Mouse (Mus musculus): Measurements from ENCODE around the gene Dffb.

The Dffb gene

GRCm38 (mm10) chr4:153966651-153967050, 8.3 kb downstream of the Dffb start:
- no peak for DNase-seq (ENCODE audit: low read depth, low spot score)

GRCm38 (mm10) chr4:153962631-153963030, 12.3 kb downstream of the Dffb start:
- no peak for DNase-seq (ENCODE audit: low read depth, low spot score)

GRCm38 (mm10) chr4:153957444-153958250, 17.3 kb downstream of the Dffb start:
- peak; percentile 79 for DNase-seq (ENCODE audit: low read depth, low spot score)

- DNase-seq (ENCODE audit: low read depth, low spot score) = peak; percentile 98
Observed at GRCm38 (mm10) chr4:153956569-153957405, 18.1 kb downstream of the Dffb start, which contains the start of gene A430005L14Rik. Gene A430005L14Rik (plus strand): TSS chr4:153957237.

- no peak for DNase-seq (ENCODE audit: low read depth, low spot score)
Observed at GRCm38 (mm10) chr4:153955651-153956050, 19.3 kb downstream of the Dffb start.

- DNase-seq (ENCODE audit: low read depth, low spot score) = no peak
Observed at GRCm38 (mm10) chr4:153951692-153952091, 23.2 kb downstream of the Dffb start.

- DNase-seq (ENCODE audit: low read depth, low spot score) = no peak
Observed at GRCm38 (mm10) chr4:153951150-153951549, 23.8 kb downstream of the Dffb start.

GRCm38 (mm10) chr4:153950372-153950771, 24.6 kb downstream of the Dffb start:
- peak; percentile 16 for DNase-seq (ENCODE audit: low read depth, low spot score)

- no peak for DNase-seq (ENCODE audit: low read depth, low spot score)
Observed at GRCm38 (mm10) chr4:153945741-153946140, 29.2 kb downstream of the Dffb start.

- no peak for DNase-seq (ENCODE audit: low read depth, low spot score)
Observed at GRCm38 (mm10) chr4:153944261-153944660, 30.7 kb downstream of the Dffb start.

GRCm38 (mm10) chr4:153943243-153943642, 31.7 kb downstream of the Dffb start:
- peak; percentile 41 for DNase-seq (ENCODE audit: low read depth, low spot score)

GRCm38 (mm10) chr4:153929921-153930320, 45.0 kb downstream of the Dffb start:
- peak; percentile 6 for DNase-seq (ENCODE audit: low read depth, low spot score)

GRCm38 (mm10) chr4:153929425-153929824, 45.5 kb downstream of the Dffb start:
- no peak for DNase-seq (ENCODE audit: low read depth, low spot score)

- no peak for DNase-seq (ENCODE audit: low read depth, low spot score)
Observed at GRCm38 (mm10) chr4:153928772-153929299, 46.1 kb downstream of the Dffb start.

- DNase-seq (ENCODE audit: low read depth, low spot score) = peak; percentile 28
Observed at GRCm38 (mm10) chr4:153922090-153922489, 52.8 kb downstream of the Dffb start.

GRCm38 (mm10) chr4:153920517-153921233, 54.3 kb downstream of the Dffb start:
- DNase-seq (ENCODE audit: low read depth, low spot score) = no peak

GRCm38 (mm10) chr4:153917773-153918500, 57.0 kb downstream of the Dffb start:
- no peak for DNase-seq (ENCODE audit: low read depth, low spot score)

Data from A20 (cell line).